Mouse (Mus musculus): ENCODE data around the gene Dram1.

DNA sequence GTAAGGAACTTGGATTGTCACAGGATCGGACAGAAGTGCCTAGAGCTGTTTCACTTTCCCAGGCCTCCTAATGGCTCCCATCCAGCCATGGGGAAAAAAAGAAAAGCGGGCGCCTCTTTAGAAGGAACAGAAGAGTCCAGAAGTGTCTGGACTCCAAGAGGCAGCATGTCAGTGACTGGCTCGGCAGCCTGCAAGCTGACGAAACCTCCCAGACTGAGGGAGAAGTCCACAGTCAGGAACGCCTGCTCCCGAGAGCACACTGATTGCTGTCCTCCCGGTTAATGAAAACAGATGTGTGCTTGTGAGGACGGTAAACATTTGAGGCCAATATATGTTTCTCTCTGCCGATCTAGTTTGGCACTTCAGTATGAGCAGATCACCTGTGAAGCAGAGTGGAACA lies 81.9 kb downstream of the Dram1 start:
- no peak for TF ChIP-seq POLR2A (IDR thresholded peaks at IDR 0.05; ENCODE audit: extremely low read depth, insufficient read depth, low read length)
- no peak for TF ChIP-seq CTCF (IDR thresholded peaks at IDR 0.05; ENCODE audit: extremely low read depth, insufficient read depth, low read length)
